Mouse (Mus musculus) liver, postnatal 0 days (tissue): ENCODE measurements around the gene Acsm4. TPM values are rescaled to one million over a fixed set of nuclear protein-coding genes. Genes with fewer than 3 reads are reported as not detected.
A peak's percentile ranks its signal among the peaks of the same experiment; 100 is the strongest.

ENCODE experiments used
- ATAC-seq: fragments of 200-750 bp; cut with Nextera tagmentation; 2 replicates; pipeline ENCODE4 v1.8.0; 2017; ENCODE audit warnings: mild to moderate bottlenecking, moderate library complexity
- DNase-seq: peaks from one replicate; pipeline ENCODE4 v3.0.0-alpha.2; 2016
- H3K27ac ChIP-seq: fragments of 300-500 bp; sonication (generic); 2 replicates; pipeline ENCODE4 v1.5.1; 2014; ENCODE audit warnings: antibody characterized with exemption, moderate library complexity, mild to moderate bottlenecking, low read depth
- H3K27me3 ChIP-seq: fragments of 300-500 bp; sonication (generic); 2 replicates; pipeline ENCODE4 v1.6.1; 2014; ENCODE audit warnings: low read length, control low read depth, mixed read lengths; ENCODE audit not compliant: insufficient read depth
- H3K36me3 ChIP-seq: fragments of 300-500 bp; sonication (generic); replicated peaks from 2 replicates; pipeline ENCODE4 v1.6.1; 2014; ENCODE audit warnings: mild to moderate bottlenecking, control low read depth, low read length, moderate library complexity, mixed read lengths; ENCODE audit not compliant: insufficient read depth
- H3K4me1 ChIP-seq: fragments of 300-500 bp; sonication (generic); 2 replicates; pipeline ENCODE4 v1.6.1; 2014; ENCODE audit warnings: antibody characterized with exemption, mild to moderate bottlenecking, control low read depth; ENCODE audit not compliant: insufficient read depth
- H3K4me2 ChIP-seq: fragments of 300-500 bp; sonication (generic); 2 replicates; pipeline ENCODE4 v1.6.1; 2014; ENCODE audit warnings: low read depth, mild to moderate bottlenecking, low read length, moderate library complexity, mixed read lengths
- H3K4me3 ChIP-seq: fragments of 300-500 bp; sonication (generic); 2 replicates; pipeline ENCODE4 v1.5.1; 2014; ENCODE audit warnings: low read depth, low read length
- H3K9ac ChIP-seq: fragments of 300-500 bp; sonication (generic); replicated peaks from 2 replicates; pipeline ENCODE4 v1.6.1; 2014; ENCODE audit warnings: mild to moderate bottlenecking, moderate library complexity
- H3K9me3 ChIP-seq: fragments of 300-500 bp; sonication (generic); 2 replicates; pipeline ENCODE4 v1.6.1; 2016; ENCODE audit warnings: mild to moderate bottlenecking, control low read depth, low read length, mixed read lengths
- CTCF ChIP-seq: sonication (generic); IDR thresholded peaks from 2 replicates; pipeline ENCODE4 v1.5.1; 2016; ENCODE audit warnings: antibody characterized with exemption, low read depth
- EP300 ChIP-seq: IDR thresholded peaks from 2 replicates; pipeline ENCODE4 v1.6.1; 2016; ENCODE audit warnings: antibody characterized with exemption, low read depth, mild to moderate bottlenecking
- WGBS: fragments of 180-500 bp; shearing (Covaris S2); extraction: QIAGEN DNeasy Blood & Tissue Kit; methylation state at CpG from one replicate; pipeline ENCODE4 v1.1.7; 2014; ENCODE audit not compliant: insufficient replicate concordance; 5-methylcytosine and 5-hydroxymethylcytosine counted together
- polyA plus RNA-seq: library from polyadenylated mRNA; unstranded; fragments of >200 nt; fragmentation: Nextera tagmentation; extraction: Ambion mirVana; gene quantifications from 2 replicates; pipeline ENCODE4 v1.2.1, GENCODE M21; 2015

Acsm4 gene
- polyA plus RNA-seq, 1 experiment from 2014 or later, result not detected

GRCm38 (mm10) chr7:119682699-119683098 is 7.1 kb upstream of the Acsm4 start:
- 58% methylated on average over 4 of the region's 4 CpGs for WGBS

GRCm38 (mm10) chr7:119692302-119692701 is 2.5 kb downstream of the Acsm4 start:
- TF ChIP-seq CTCF (no peak), EP300 (no peak)
- Histone ChIP-seq H3K27ac (no peak overlapping the region), H3K9ac (no peak overlapping the region), H3K9me3 (no peaks in the 10 kb centered on the region), H3K4me2 (no peak overlapping the region), H3K4me3 (no peak overlapping the region), H3K4me1 (no peaks in the 10 kb centered on the region), H3K27me3 (no peaks in the 10 kb centered on the region), H3K36me3 (no peaks in the 10 kb centered on the region)
- 78% methylated on average over 4 of the region's 4 CpGs for WGBS
- ATAC-seq, result no peak
- no peak for DNase-seq

More at GRCm38 (mm10) chr7:119682699-119683098, 7.1 kb upstream of the Acsm4 start:
- H3K4me1 ChIP-seq, result no peaks in the 10 kb centered on the region
- H3K27me3 ChIP-seq, result no peaks in the 10 kb centered on the region
- H3K9ac ChIP-seq, result no peak overlapping the region
- H3K9me3 ChIP-seq, result no peaks in the 10 kb centered on the region
- no peaks in the 10 kb centered on the region for H3K36me3 ChIP-seq
- TF ChIP-seq CTCF (no peak), EP300 (no peak)
- H3K27ac ChIP-seq, result no peak overlapping the region
- no peak overlapping the region for H3K4me2 ChIP-seq
- no peak for DNase-seq
- ATAC-seq, result no peak
- H3K4me3 ChIP-seq, result no peak overlapping the region

- no peak overlapping the region for H3K9ac ChIP-seq
- ATAC-seq (no peak), DNase-seq (no peak)
- no peaks in the 10 kb centered on the region for H3K36me3 ChIP-seq
- H3K4me2 ChIP-seq, result no peak overlapping the region
- H3K27me3 ChIP-seq, result no peaks in the 10 kb centered on the region
- no peak overlapping the region for H3K4me3 ChIP-seq
- H3K27ac ChIP-seq, result no peak overlapping the region
- 75% methylated on average over 1 of the region's 1 CpGs for WGBS
- H3K9me3 ChIP-seq, result no peaks in the 10 kb centered on the region
- no peaks in the 10 kb centered on the region for H3K4me1 ChIP-seq
- TF ChIP-seq CTCF, result no peak
- TF ChIP-seq EP300, result no peak
Observed at GRCm38 (mm10) chr7:119694926-119695325, 5.1 kb downstream of the Acsm4 start.

- H3K36me3 ChIP-seq, result peaks cover 26% of the 10 kb centered on the region
- no peak overlapping the region for H3K4me3 ChIP-seq
- H3K9me3 ChIP-seq, result no peaks in the 10 kb centered on the region
- 80% methylated on average over 7 of the region's 7 CpGs for WGBS
- no peaks in the 10 kb centered on the region for H3K27me3 ChIP-seq
- TF ChIP-seq EP300 (no peak), CTCF (no peak)
- no peak overlapping the region for H3K27ac ChIP-seq
- H3K4me1 ChIP-seq, result no peaks in the 10 kb centered on the region
- no peak overlapping the region for H3K4me2 ChIP-seq
- no peak overlapping the region for H3K9ac ChIP-seq
- DNase-seq, result no peak
- no peak for ATAC-seq
Observed at GRCm38 (mm10) chr7:119714111-119714510, 24.3 kb downstream of the Acsm4 start.

- TF ChIP-seq CTCF, result peak; percentile 83
- TF ChIP-seq EP300, result no peak; the same call in 1 of the 2 replicates
- Histone ChIP-seq H3K27me3 (no peaks in the 10 kb centered on the region), H3K9me3 (no peaks in the 10 kb centered on the region), H3K36me3 (peaks cover 26% of the 10 kb centered on the region), H3K4me2 (peak within 1 kb of the TSS; percentile 95), H3K4me3 (peak within 1 kb of the TSS; percentile 94), H3K4me1 (peaks cover 6% of the 10 kb centered on the region), H3K27ac (peak within 1 kb of the TSS; percentile 69), H3K9ac (peak within 1 kb of the TSS; percentile 85)
- peak; percentile 96 for ATAC-seq
- peak; percentile 93 for DNase-seq
- WGBS, result under 1% methylated on average over 60 of the region's 60 CpGs
Observed at GRCm38 (mm10) chr7:119720253-119720946, 30.6 kb downstream of the Acsm4 start, which contains the start of gene Thumpd1. TSS of gene Thumpd1 (minus strand) at chr7:119720798.

GRCm38 (mm10) chr7:119720947-119721310 is 31.1 kb downstream of the Acsm4 start:
- Histone ChIP-seq H3K9me3 (no peaks in the 10 kb centered on the region), H3K27ac (peak overlapping the region; percentile 69; the same call in 1 of the 2 replicates), H3K36me3 (peaks cover 21% of the 10 kb centered on the region), H3K27me3 (no peaks in the 10 kb centered on the region), H3K4me2 (peak overlapping the region; percentile 95), H3K4me1 (peaks cover 6% of the 10 kb centered on the region), H3K9ac (peak overlapping the region; percentile 85; the same call in 1 of the 2 replicates), H3K4me3 (peak overlapping the region; percentile 94)
- DNase-seq (no peak), ATAC-seq (peak; percentile 16; the same call in 1 of the 2 replicates)
- no peak for TF ChIP-seq CTCF
- no peak for TF ChIP-seq EP300
- 13% methylated on average over 8 of the region's 8 CpGs for WGBS
